Mouse (Mus musculus) right cerebral cortex, postnatal 4 days (tissue): ENCODE measurements at regions not wholly inside any gene's neighbourhood (a gene's known extent, or its start where the extent isn't known, plus 50 kb on each side); places are given as distances from the start of the nearest gene placed in this dataset.

ENCODE experiments used
- DNase-seq: peaks from one replicate; pipeline ENCODE4 v3.0.0-alpha.2; 2022

DNA sequence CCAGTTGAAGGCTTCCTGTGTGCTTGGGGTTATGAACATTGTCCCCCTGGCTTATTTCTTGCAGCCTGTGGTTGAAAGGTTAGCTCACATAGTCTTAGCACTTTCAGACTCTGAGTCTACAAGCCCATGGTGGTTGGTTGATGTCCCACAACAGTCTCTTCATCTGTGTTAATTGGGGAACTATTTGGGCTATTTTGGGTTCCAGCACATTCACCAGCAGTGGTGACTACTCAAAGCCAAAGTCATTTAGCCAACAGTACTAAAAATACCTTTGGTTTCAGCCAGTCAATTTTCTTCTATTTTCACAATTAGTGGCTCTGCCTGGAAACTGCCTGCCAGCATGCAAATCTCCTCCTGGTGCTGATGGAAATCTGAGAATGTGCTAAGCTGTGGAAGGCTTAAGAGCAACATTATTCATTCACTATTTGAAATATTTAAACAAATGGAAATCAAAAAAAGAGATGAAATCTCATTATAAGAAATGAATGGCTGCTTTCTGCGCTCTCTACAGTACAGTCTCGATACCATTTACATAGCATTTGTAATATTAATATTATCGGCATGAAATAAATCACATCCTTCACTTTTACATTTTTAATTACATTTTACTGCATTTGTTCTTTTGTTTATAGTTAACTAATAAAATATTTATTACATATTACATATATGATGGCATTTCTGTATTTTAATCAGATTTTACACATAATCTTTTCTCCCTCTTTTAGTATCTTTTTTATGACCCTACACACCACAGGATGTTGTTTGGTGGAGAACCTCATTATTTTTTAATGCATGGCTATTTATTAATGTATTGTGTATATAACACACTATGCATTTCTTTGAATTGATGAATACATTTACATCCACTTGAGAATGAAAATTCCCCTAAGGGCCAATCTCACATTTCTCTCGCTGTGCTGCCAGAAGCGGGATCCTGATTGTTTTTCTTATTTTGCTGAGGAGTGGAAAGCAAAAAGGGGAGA is 1023.5 kb downstream of the Car8 start:
- no peak for DNase-seq

DNA sequence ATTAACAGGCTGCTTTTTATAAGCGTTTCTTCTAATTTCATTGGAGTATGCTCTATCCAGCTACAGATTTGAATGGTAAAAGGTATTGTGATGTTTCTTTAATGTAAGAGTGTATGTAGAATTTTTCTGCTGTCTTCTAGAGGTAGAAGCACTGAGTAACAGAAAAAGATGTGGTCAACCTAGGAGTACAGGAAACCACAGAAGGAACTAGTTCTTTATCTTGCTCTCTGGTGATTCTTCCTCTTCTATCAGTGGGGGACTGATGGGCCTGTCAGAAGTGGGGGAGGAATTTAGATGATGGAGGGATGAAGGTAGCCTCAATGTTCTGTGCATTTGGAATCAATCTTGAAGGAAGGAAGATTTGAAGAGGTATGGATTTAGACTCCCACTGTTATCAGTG is 1031.9 kb downstream of the Car8 start:
- DNase-seq: no peak

DNA sequence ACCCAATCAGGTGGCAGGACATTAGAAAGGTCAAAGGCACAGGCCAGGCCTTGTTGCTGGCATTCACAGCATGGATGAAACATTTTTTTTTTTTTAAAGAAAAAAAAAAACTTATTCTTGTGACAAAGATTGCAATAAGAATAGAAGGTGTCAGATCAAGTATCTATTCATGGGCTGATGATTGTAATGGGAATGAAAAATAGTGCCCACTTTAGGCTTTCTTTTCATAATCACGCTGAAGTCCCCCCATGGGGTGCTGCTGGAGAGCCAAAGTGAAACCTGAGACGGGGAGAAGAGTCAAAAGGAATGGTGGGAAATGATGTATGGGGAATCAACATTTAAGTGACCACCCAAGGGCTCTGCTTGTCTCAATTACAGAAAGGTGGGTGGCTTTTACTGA is 1037.0 kb downstream of the Car8 start:
- no peak for DNase-seq

DNA sequence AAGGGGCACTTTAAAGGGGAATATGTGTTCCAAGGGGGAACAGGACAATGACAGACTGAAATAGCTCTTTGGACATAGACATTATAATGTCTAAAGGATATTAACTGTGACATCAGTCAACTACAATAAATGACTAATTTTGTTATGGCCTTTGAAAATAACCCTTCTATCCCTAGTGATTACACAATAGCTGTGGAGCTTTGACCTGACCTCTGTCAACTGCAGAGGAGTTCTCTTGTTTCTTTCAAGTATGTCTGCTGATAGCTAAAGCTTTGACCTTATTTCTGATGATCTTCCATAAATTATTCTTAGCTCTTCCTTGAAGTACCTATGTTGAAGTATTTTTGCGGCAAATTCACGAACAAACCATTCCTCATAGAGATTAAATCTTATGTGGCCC is 1038.9 kb downstream of the Car8 start:
- DNase-seq: no peak

DNA sequence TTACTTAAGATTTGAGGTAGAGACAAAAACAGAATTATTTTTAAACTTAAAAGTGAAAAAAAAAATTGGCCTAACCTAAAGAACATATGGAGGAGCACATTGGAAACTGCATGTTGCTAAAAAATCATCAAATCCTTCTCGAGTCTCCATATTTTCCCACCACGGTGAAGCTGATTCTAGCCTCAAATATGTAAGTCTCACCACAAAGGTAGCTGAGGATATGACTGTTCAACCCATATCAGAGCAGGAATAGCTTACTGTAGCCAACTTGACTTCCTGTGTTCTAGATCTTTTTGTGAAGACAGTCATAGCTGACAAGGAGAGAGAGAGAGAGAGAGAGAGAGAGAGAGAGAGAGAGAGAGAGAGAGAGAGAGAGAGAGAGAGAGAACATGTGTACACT is 1039.8 kb downstream of the Car8 start:
- DNase-seq: no peak

DNA sequence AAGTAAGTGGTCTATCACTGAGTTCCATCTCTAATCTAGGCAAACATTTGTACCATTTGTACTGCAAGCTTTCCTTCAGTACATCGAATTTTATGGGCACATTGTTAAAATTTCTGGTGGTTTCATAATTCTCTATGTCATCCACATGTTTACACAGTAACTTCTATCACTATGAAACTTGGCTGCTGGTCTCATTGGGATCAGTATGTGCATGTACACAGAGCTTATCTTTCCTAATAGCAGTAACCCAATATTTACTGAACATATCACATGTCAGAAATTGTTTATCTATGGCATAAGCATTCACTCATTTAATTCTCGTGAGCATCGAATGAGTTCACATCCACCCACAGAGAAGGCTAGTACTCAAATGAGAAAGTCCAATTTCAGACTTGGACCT is 1042.3 kb downstream of the Car8 start:
- DNase-seq: no peak

DNA sequence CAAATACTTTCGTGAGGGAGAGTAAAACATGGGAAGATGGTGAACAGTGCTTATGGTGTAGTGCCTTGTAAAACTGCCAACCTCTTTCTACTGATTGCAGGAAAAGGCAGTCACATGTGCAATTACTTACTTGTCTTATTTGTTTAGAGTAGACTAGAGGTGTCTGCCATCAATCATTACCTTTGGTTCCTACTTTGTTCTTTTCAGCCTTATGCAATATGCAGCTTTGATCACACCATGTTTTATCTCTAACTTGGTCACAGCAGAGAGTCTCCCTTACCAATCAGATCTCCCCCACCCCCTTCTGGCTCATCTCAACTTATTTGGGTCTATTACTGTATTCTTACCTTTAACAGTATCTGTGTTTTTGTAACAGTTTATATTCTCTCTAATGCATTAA is 1043.2 kb downstream of the Car8 start:
- DNase-seq: no peak

DNA sequence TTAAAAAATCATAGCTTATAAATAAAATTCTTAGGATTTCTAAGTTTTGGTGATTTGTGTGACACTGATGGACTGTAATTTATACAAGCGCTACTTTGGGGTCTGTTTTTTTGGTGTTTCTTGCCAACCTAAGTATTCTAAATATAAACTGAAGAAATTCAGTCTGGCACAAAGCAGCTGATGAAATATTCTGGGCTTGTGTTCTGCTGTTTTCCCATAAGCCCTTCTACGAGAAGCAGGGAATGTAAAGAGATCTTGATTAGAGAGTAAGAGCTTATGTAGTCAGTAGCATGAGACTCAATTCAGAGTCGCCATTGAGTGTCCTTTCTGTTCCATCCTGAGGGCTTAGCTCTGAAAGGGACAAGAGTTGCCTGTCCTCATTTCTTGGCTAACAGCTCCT is 1046.9 kb downstream of the Car8 start:
- no peak for DNase-seq

DNA sequence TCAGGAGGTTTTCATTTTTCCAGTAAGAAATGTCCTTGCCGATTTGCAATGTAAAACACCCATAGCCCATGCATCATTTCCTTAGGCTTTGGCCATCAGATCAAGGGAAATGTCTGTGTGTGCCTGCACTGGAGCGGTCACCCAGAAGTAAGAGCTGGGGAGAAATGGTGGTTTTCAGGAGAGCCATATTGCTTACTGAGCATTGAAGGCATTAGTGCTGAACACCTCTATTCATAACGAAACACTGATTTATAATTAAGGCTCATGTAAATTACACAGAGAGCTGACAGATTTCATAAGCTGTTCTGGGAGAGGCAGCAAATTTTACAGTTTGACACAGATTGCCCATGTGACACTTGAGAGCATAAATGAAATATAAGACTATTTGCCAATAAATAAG is 1047.6 kb downstream of the Car8 start:
- no peak for DNase-seq

DNA sequence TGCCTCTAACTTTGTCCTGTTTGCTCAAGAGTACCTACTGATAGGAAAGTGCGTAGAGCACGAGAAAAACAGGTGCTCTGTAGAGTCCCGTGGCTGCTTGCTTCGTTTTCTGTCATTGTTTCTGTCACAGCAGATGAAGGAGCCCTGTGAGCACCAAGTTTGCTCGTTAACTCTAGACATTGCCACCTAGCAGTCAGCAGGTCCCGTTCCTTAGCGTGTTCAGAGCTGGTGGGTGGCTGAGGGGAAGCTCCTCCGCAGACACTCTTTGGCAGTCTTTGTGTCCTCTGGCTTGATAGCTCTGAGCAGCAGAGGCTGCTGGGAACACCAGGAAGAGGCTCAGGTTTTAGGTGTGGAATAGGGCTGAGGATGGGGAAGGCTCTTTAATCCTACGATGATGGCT is 1063.8 kb downstream of the Car8 start:
- no peak for DNase-seq

DNA sequence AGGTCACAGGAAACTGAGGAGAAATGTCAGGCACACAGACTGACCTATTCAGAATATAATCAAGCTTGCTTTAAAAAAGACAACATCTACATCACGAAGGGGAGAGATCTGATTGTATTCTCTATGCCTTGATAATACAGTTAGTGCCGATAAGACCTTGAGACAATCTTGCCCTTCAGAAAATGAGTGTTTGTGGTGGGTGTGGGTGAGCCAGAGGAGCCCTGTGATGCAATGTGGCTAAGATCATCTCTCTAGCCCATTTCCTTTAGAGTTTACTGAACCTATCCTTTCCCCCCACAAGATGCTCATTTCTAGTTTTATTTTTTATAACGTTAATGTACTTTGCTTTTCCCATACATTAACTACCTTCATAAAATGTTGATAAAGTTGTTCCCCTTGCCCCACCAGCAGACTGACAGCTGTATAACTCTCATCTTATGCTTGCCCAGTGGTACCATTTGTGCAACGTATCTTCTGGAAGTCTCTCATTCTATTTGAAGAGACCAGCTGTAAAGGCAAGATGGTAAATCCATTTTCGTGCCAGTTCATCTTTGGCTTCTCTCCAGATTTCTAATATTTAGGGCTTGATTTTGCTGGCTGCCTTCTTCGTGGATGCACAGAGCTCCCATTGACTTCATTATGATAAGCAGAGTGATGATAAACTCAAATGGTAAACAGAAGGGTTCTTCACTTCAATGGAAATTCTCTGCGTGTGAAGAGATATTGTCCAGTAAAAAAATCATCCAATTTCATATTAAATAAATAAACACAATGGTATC is 1066.1 kb downstream of the Car8 start:
- no peak for DNase-seq

DNA sequence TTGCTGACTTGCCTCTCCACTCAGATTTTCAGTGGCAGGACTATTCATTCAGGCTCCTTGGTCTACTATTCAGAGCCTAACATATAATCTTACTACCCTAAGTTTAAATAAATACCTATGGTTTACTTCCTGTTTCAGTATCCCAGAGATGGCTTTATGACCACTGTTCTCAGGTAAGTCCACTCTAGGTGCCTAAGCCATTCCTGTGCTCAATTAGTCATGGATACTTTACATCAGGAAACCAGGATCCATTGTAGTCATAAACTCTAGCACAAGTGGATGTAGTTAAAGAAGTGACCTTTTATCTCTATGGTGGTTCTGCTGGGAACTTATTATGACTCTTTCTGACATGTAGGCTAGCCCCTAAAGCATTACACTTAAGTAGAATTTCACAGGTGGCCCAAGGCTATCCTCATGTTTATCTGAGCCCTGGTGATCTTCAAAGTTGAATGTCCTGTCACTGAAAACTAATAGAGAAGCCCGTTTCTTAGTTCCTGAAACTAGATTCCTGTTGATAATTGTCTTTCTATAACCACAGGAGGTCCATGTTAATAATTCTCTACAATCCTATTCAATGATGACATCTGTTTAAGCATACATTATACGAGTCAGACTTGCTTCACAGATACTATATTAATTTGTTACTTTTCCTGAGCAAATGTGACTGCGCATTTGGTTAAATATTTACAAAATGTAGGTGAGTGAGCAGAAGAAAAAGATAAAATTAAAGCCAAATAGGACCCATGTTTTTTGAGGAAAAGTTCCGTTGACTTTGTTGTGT is 1067.0 kb downstream of the Car8 start:
- DNase-seq: no peak

DNA sequence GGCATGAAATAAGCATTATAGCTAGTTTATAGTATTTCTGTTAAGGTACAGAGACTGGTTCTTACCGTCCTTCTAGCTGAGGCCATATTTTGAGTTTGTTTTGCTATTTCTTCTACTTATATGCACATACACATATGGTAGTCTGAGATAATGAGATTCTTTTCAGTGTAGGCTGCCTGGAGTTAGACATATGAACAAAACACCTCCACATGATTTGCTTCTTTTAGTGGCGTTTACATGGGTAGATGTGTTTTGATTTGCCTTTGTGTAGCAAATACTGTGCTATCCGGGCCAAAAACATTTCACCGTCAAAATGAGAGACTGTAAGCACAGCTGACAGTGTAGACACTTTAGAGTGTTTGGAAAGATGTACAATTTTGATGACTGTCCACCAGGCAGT is 1077.4 kb downstream of the Car8 start:
- no peak for DNase-seq

DNA sequence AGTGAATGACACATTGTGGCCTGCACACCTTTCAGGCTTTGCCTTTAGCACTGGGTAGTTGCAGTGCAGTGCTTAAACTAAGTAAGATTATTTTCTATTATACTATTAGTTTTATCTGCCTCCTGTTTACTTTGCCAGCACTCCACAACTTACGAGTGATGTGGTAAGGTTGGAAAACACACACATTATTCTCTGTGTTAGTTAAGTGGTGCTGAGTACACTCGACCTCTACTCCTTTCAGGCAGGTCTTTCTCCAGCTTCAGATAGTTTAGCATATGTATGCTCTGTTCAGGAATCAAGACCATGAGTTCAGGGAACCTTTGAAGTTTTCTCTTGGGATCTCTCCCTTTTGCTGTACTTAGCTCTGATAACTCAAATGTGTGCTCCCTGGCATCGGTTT is 1081.0 kb downstream of the Car8 start:
- DNase-seq: no peak

DNA sequence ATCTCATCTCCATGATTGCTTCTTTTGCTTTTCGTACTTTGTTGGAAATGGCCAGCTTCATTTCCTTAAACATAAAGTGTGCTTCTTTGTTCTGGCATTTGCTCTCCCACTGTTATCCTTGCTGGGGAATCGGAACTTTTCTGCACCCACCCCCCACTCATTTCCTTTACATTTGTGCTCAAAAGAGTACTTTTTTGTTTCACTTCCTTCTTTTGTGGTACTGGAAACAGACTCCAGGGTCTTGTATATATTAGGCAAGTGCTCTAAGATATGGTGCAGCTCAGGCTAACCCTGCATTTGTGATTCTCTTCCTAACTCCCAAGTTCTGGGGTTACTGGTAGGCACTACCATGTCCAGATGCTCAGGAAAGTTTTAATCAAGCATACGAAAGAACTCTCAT is 1084.6 kb downstream of the Car8 start:
- no peak for DNase-seq

DNA sequence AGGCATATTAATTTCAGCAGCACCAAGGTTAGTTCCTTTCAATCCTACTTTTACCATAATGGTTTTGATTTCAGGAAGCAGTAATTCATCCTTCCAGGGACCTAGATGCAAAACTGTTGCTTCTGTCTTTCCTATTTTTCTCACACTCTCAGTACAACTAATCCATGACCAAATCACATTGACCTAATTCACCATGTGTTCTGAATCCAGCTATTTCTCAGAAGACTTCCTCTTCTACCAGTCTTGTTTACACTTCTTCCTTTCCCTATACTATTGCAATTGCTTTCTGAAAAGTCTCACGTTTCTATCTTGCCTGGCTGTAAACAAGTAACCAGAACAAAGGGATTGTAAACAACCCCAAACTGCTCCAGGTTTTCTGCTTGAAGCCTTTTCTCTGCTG is 1085.0 kb downstream of the Car8 start:
- DNase-seq: no peak

DNA sequence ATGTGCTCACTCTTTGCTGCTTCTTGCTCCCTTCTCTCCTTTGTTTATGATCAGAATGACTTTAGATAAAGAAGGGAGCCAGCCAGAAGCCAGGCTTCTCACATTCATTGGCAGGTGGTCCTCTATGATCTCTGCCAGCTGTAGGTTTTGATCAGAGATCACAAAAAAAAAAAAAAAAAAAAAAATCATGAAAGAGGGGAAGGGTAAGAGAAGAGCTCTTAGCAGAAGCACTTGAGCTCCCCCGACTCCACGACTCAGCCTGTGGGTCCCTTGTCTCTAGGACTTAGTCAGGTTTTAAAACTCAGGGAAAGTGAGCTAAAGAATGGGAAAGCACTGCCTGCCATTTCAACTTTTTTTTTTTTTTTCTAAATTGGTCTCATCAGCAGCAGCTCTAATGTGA is 1093.1 kb downstream of the Car8 start:
- no peak for DNase-seq

DNA sequence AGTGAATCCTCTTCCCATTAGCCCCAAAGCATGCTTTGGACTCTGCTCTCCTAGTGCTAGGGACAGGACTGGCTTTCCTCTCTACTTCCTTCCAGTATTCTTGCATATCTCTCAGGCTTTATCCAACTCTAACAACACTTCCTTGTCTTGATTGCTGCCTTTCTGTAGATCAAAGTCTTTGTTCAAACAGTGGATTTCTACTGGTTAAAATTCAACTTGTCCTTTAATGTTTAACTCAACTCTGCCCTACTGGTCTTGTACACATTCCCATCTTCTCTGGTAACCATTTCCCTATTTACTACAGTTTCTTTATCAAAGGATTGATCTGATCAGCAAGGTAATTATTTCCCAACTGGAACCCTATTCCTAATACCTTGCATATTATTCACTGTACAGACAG is 1094.6 kb downstream of the Car8 start:
- DNase-seq: no peak

DNA sequence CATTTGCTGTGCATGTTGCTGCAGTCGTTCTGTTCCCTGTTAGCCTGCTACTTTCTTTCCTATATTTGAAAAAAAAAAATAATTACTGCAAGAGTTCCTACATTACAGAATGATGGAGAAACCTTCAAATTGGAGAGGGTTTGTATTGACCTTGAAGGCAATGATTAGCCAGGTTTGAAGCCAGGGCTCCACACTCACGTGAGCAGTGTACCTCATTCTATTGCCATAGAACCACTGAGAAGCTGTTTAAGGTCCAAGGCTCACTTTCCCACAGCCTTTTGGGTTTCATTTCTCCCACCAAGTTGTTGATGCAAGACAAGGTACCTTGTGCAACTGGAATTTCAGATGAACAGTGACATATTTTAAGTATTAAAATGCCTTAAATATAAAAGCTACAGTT is 1095.2 kb downstream of the Car8 start:
- DNase-seq: no peak

DNA sequence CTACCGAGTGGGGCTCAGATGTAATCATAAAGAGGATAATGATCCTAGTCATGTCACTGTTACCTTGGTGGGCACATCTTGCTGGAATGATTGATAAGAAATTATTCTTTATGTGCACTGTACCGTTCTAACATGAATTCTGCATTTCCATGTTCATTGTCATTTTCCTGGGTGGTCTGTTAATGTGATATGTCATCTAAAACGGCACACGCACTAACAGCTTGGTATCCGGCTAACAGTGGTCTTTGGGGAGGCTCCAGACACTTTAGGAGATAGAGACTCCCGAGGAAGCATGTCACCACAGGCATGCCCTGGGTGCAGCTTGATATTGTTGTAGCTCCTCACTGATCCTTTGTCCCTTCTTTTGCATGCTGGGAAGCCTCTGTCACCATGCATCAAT is 1096.1 kb downstream of the Car8 start:
- DNase-seq: no peak

DNA sequence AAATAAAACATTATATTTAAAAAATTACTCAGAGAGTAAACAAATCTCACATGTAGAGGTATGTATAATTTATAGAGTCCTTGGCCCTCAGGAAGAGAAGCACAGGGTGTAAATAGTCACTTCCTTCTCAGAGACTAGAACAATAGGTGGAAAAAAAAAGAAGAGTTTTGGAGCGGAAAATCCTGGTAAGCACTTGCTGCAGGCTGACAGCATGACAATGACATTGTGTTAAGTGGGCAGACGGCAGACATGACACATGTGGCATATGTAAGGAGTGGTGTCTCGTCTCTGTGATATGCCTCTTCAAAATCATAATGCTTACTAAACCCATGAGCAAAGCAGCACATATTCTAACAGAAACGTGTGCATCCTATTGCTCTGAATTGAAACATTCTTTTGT is 1126.7 kb downstream of the Car8 start:
- DNase-seq: no peak

DNA sequence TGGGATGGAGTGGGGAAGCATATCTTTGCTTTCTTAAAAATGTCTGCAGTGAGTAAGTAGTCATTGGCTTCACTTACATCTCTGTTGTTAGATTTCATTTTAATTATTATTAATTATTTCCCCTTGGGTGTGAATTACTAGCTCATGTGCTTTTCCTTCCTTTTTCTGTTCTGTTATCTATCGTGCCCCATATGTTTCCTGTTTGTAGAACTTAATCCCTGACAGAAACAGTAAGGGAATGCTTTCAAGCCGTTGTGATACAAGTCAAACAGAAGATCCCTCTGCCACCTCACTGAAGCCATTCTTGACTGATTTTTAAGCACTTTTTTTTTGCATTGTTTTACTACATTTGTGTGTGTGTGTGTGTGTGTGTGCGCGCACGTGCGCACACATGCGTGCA is 1145.9 kb downstream of the Car8 start:
- no peak for DNase-seq

DNA sequence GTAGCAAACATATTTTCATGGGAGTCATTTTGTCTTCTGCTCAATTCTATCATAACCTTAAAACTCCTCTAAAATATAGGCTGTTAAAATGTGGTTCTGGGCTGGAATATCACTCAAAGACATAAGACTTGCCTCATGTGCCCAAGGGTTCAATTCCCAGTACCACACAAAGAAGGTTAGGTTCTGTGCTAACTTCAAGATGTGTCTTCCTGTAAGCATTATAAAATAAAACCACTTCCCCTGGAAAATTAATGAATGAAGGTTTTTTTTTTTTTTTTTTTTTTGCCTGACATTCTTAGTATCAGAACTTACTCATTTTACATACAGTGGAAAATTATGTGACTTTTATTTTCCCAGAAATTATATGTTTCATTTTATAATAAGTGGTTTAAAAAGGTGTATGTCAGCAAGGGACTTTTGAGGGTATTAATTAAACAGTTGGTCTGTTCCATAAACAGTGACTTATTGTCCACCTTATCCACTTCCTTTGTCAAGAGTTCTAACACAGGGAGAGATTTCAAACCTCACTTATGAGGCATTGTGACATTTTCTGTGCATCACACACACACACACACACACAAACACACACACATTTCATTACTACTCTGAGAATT is 1147.5 kb downstream of the Car8 start:
- DNase-seq: no peak
